Mouse (Mus musculus) liver, embryonic 15.5 days (tissue): ENCODE data around the gene Gm20517. TPM values are rescaled to one million over a fixed set of nuclear protein-coding genes. Genes with fewer than 3 reads are reported as not detected.

Source experiments
- ATAC-seq: fragments of 200-750 bp; cut with Nextera tagmentation; 2 replicates; pipeline ENCODE4 v1.8.0; 2017; ENCODE audit warnings: moderate number of reproducible peaks, mild to moderate bottlenecking, moderate library complexity; ENCODE audit not compliant: insufficient read depth
- H3K27ac ChIP-seq: fragments of 300-500 bp; sonication (generic); replicated peaks from 2 replicates; pipeline ENCODE4 v1.5.1; 2015; ENCODE audit warnings: mild to moderate bottlenecking, inconsistent platforms
- H3K27me3 ChIP-seq: fragments of 300-500 bp; sonication (generic); 2 replicates; pipeline ENCODE4 v1.6.1; 2015; ENCODE audit warnings: mild to moderate bottlenecking, inconsistent platforms
- H3K36me3 ChIP-seq: fragments of 300-500 bp; sonication (generic); replicated peaks from 2 replicates; pipeline ENCODE4 v1.6.1; 2015; ENCODE audit warnings: moderate library complexity, mild to moderate bottlenecking, inconsistent platforms
- H3K4me1 ChIP-seq: fragments of 300-500 bp; sonication (generic); replicated peaks from 2 replicates; pipeline ENCODE4 v1.6.1; 2015; ENCODE audit warnings: inconsistent platforms
- H3K4me2 ChIP-seq: fragments of 300-500 bp; sonication (generic); 2 replicates; pipeline ENCODE4 v1.6.1; 2015; ENCODE audit warnings: moderate library complexity, mild to moderate bottlenecking, inconsistent platforms
- H3K4me3 ChIP-seq: fragments of 300-500 bp; sonication (generic); replicated peaks from 2 replicates; pipeline ENCODE4 v1.5.1; 2015; ENCODE audit warnings: mild to moderate bottlenecking, inconsistent platforms
- H3K9ac ChIP-seq: fragments of 300-500 bp; sonication (generic); 2 replicates; pipeline ENCODE4 v1.6.1; 2015; ENCODE audit warnings: moderate library complexity, mild to moderate bottlenecking, inconsistent platforms
- H3K9me3 ChIP-seq: fragments of 300-500 bp; sonication (generic); replicated peaks from 2 replicates; pipeline ENCODE4 v1.6.1; 2016; ENCODE audit warnings: inconsistent platforms
- WGBS: fragments of 180-500 bp; shearing (Covaris S2); methylation state at CpG from one replicate; pipeline ENCODE4 v1.1.7; 2015; ENCODE audit warnings: mixed read lengths; ENCODE audit not compliant: insufficient replicate concordance; 5-methylcytosine and 5-hydroxymethylcytosine counted together
- polyA plus RNA-seq: library from polyadenylated mRNA; unstranded; fragments of >200 nt; fragmentation: Nextera tagmentation; extraction: Ambion mirVana; gene quantifications from 2 replicates; pipeline ENCODE4 v1.2.1, GENCODE M21; 2015

The Gm20517 gene
- polyA plus RNA-seq, 1 experiment from 2014 or later: 2.4 TPM

DNA sequence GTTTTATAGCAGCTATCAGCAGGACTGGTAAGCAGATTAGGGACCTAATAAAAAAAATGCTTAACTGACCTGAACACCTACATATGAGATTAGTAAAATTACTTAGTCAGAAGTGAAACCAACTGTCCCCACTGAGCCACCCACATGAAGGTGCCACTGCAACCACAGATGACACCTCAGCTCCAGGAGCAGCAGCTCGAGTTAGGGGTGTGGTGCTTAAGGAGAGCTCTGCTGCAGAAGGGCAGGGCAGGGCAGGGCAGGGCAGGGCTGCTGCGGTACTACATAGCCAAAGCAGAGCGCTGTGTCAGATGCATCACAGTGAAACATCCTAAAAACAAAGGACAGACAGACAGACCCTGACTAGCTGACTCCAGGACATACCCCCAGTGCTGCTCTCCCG, 71.4 kb downstream of the Gm20517 start:
- no peak overlapping the region for H3K9ac ChIP-seq
- H3K4me3 ChIP-seq: no peak overlapping the region
- peaks cover 24% of the 10 kb centered on the region for H3K4me1 ChIP-seq
- ATAC-seq: no peak
- H3K27ac ChIP-seq: no peak overlapping the region
- H3K4me2 ChIP-seq: no peak overlapping the region
- WGBS: 62% methylated on average over 4 of the region's 4 CpGs
- no peaks in the 10 kb centered on the region for H3K27me3 ChIP-seq
- no peaks in the 10 kb centered on the region for H3K9me3 ChIP-seq
- H3K36me3 ChIP-seq: peaks cover 86% of the 10 kb centered on the region

DNA sequence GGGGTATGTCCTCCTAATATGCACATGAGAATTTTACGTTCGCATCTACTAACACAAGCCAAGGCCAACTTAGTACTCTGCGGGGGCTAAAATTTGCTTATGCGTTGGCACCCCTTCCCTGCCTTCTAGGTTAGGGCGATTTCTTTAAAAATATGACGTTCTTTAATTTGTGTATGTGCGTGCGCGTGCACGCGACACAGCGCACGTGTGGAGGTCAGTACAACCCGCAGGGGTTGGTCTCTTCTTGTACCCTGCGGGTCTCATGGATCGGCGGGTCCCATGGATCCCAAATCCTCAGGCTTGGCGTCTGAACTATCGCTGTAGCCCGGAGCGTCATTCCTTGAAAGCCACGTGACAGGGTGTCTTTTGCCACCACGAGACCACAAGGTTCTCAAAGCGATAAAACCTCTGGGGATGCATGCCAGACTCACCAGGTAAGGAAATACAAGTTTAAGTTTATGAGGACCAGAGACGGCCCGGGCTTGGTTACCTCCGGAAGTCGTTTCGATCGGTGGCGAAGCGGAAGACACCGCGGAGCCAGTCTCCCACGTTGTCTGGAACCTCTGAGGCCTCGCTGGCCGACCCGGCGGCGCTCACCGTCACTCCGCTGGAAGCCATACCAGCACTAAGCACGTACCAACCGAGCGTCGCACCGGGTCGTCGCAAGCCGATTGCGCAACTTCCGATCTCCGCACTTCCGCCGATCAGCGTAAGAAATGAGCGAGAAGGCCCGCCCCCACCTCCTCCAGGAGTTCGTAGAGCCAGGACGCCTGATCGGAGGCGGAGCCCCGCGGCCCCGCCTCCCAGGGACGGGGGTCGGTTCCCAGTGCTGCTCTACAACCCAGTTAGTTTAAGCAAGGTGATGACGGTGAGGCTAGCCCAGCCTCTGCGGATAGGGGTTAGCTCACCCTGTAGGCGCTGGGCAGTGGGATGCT, 76.3 kb downstream of the Gm20517 start:
- no peaks in the 10 kb centered on the region for H3K9me3 ChIP-seq
- H3K4me2 ChIP-seq: peak overlapping the region; percentile 97
- H3K36me3 ChIP-seq: peaks cover 42% of the 10 kb centered on the region
- 1% methylated on average over 70 of the region's 70 CpGs for WGBS
- peak overlapping the region; percentile 86 for H3K4me3 ChIP-seq
- H3K27ac ChIP-seq: peak overlapping the region; percentile 78
- ATAC-seq: peak; percentile 87
- H3K27me3 ChIP-seq: peaks cover 24% of the 10 kb centered on the region; the same call in 1 of the 2 replicates
- peaks cover 44% of the 10 kb centered on the region for H3K4me1 ChIP-seq
- H3K9ac ChIP-seq: peak overlapping the region; percentile 70

DNA sequence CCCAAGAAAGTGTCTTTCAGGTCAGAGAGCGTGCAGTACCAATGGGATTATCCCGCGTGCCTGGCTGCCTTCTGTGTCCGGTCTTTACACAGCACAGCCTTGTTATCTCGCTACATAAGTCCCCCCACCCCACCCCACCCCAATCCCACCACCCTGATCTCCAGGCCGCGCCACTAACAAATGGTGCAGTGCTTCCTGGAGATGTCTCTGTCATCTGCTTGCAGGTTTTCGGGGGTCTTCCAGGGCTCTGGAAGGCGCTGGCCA, 76.9 kb downstream of the Gm20517 start, which contains the start of gene Tomm6:
Gene Tomm6 (minus strand): TSS at position 43 of the 264 bp plus-strand sequence.
- Histone ChIP-seq H3K9ac (peak within 1 kb of the TSS; percentile 70), H3K27ac (peak within 1 kb of the TSS; percentile 78), H3K9me3 (no peaks in the 10 kb centered on the region), H3K27me3 (peaks cover 29% of the 10 kb centered on the region; the same call in 1 of the 2 replicates), H3K4me3 (peak within 1 kb of the TSS; percentile 86), H3K36me3 (peaks cover 36% of the 10 kb centered on the region), H3K4me1 (peaks cover 38% of the 10 kb centered on the region), H3K4me2 (peak within 1 kb of the TSS; percentile 97)
- no peak for ATAC-seq
- under 1% methylated on average over 9 of the region's 9 CpGs for WGBS

DNA sequence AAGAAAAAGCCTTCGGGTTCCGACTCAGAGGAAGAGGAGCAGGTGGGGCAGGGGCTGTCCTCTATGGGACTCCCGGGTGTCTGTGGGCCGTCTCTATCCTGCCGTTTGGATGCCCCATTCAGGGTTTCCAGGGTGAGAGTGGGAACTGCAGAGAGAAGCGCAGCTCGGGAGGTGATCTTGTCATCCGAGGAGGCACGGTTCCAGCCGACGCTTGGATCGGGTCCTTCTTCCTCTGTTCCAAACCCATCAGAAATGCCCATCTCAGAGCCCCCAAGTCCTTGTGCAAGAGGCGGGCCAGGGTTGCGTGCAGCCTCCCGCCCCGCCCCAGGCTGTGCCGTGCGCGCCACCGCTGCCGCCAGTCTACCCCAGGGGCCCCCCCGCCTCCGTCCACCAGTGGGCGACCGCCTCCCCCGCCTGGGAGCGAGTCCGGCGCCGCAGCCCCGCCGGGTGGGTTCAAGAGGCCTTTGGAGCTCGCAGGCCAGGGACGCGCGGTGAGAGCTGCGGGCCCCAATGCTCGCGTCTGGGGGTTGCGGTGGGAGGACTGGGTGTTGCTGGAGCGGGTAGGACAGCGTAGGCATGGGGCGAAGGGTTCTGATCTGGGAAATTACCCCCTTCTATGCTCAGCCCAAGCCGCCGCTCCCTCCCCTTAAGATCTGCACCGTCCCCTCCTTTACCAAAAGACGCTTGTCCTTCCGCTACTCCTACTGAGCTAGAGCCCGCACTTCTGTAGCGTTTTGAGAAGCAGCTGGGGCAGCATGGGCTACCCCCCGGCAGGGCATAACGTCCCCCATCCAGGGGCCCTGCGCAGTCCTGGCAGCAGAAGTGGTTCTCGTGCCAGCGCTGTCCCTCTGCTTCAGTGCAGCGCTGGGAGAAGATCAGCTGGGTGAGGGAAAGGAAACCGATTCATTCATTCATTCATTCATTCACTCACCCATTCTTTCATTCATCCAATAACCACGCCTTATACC, 77.5 kb downstream of the Gm20517 start, which contains the start of gene Frs3:
Gene Frs3 (plus strand): TSS at position 423 of the 968 bp plus-strand sequence.
- Histone ChIP-seq H3K9me3 (no peaks in the 10 kb centered on the region), H3K27ac (peak within 1 kb of the TSS; percentile 78), H3K36me3 (peaks cover 30% of the 10 kb centered on the region), H3K9ac (peak within 1 kb of the TSS; percentile 70), H3K4me2 (peak within 1 kb of the TSS; percentile 97), H3K27me3 (peaks cover 35% of the 10 kb centered on the region), H3K4me3 (peak within 1 kb of the TSS; percentile 86), H3K4me1 (peaks cover 41% of the 10 kb centered on the region)
- peak; percentile 57 for ATAC-seq
- WGBS: 2% methylated on average over 58 of the region's 58 CpGs

DNA sequence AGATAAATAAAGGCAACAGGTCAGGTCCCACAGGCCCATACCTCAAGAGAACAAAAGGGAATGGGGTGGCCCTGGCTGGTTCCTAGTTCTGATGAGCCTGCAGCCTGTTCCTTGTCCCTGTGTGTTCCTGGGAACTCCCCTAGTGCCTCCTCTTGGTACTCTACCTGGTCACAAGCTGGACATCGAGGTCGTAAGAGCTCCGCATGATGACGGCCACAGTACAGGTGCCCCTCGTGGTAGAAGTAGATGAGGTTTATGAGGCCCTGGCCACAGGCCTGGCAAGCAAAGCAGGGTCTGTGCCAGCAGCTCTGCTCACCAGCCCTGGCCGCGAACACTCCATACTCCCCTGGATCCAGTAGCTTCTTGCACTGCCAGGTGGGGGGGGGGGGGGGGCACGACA, 78.5 kb downstream of the Gm20517 start:
- 59% methylated on average over 8 of the region's 8 CpGs for WGBS
- ATAC-seq: no peak
- Histone ChIP-seq H3K36me3 (peaks cover 22% of the 10 kb centered on the region), H3K4me3 (0 out of 2 replicates have a peak overlapping the region, but pooled peaks have one; percentile 86), H3K27ac (no peak overlapping the region), H3K27me3 (peaks cover 45% of the 10 kb centered on the region), H3K9ac (no peak overlapping the region), H3K4me2 (no peak overlapping the region), H3K9me3 (no peaks in the 10 kb centered on the region), H3K4me1 (peaks cover 51% of the 10 kb centered on the region)

DNA sequence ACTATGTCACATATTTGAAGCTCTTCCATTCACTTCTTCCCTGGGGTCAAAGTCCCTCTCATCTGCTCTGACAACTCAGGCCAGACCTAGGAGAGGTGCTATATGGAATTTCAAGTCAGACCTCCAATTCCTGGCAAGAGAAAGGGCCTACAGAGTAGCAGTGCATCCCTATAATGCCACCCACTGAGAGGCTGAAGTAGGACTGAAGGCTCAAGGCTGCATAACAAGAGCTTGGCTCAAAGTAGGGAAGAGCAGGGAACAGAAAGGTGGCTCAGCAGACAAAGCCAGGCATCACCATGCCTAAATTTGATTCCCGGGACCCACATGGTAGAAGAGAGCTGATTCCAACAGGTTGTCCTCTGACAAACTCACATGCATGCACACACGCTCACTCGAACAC, 80.3 kb downstream of the Gm20517 start:
- Histone ChIP-seq H3K9me3 (no peaks in the 10 kb centered on the region), H3K9ac (no peak overlapping the region), H3K4me3 (no peak overlapping the region), H3K27me3 (peaks cover 63% of the 10 kb centered on the region), H3K36me3 (peaks cover 5% of the 10 kb centered on the region; the same call in 1 of the 2 replicates), H3K27ac (no peak overlapping the region), H3K4me1 (peaks cover 56% of the 10 kb centered on the region), H3K4me2 (no peak overlapping the region)
- 77% methylated on average over 3 of the region's 3 CpGs for WGBS
- no peak for ATAC-seq

DNA sequence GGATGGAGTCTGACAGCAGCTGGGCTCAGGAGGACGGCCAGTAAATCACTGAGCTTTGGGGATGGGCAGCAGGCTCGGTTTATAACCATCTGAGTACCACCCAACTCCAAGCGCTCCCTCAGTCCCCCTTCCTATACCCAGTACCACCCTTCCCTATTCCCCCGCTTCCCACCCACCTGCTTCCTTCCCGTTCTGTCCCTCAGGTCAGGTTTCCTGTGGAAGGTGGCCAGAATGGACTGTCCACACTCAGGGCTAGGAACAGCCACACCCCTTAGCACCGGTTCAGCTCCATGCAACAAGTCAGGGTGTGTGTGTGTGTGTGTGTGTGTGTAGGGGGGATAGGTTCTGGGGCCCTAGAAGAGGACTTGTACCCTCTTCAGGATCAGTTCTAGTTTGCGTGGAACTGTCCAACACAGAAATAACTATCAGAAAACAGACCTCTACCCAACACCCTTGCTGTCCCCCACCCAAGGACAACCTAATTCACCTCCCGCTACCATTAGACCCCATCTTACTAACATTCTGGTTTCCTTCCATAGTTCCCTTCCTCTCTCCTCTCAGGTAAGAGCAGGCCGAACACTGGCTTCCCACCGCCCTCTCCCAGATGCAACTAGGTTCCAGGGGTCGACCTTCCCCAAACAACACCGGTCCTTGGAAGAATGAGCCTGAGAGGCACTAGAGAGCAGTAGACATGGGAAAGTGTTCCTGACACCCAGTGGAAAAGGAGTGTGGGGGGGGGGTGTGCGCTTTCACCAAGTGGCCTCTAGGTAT, 82.5 kb downstream of the Gm20517 start:
- Histone ChIP-seq H3K9me3 (no peaks in the 10 kb centered on the region), H3K27ac (no peak overlapping the region), H3K9ac (no peak overlapping the region), H3K4me1 (peaks cover 35% of the 10 kb centered on the region), H3K4me2 (peak overlapping the region; percentile 95), H3K4me3 (peak overlapping the region; percentile 67), H3K36me3 (no peaks in the 10 kb centered on the region), H3K27me3 (peaks cover 78% of the 10 kb centered on the region)
- WGBS: 47% methylated on average over 13 of the region's 13 CpGs
- ATAC-seq: no peak

DNA sequence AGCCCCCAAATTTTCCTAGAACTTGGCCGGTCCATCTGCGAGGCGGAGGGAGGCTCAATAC, 82.9 kb downstream of the Gm20517 start, which contains the start of gene Gm21981:
Gene Gm21981 (minus strand): TSS at position 14 of the 61 bp plus-strand sequence.
- no peak for ATAC-seq
- Histone ChIP-seq H3K36me3 (no peaks in the 10 kb centered on the region), H3K4me3 (peak within 1 kb of the TSS; percentile 67), H3K27ac (0 out of 2 replicates have a peak within 1 kb of the TSS, but pooled peaks have one; percentile 48), H3K9me3 (no peaks in the 10 kb centered on the region), H3K9ac (peak within 1 kb of the TSS; percentile 63), H3K4me2 (peak within 1 kb of the TSS; percentile 95), H3K4me1 (peaks cover 32% of the 10 kb centered on the region), H3K27me3 (peaks cover 73% of the 10 kb centered on the region)
- WGBS: 2% methylated on average over 3 of the region's 3 CpGs

DNA sequence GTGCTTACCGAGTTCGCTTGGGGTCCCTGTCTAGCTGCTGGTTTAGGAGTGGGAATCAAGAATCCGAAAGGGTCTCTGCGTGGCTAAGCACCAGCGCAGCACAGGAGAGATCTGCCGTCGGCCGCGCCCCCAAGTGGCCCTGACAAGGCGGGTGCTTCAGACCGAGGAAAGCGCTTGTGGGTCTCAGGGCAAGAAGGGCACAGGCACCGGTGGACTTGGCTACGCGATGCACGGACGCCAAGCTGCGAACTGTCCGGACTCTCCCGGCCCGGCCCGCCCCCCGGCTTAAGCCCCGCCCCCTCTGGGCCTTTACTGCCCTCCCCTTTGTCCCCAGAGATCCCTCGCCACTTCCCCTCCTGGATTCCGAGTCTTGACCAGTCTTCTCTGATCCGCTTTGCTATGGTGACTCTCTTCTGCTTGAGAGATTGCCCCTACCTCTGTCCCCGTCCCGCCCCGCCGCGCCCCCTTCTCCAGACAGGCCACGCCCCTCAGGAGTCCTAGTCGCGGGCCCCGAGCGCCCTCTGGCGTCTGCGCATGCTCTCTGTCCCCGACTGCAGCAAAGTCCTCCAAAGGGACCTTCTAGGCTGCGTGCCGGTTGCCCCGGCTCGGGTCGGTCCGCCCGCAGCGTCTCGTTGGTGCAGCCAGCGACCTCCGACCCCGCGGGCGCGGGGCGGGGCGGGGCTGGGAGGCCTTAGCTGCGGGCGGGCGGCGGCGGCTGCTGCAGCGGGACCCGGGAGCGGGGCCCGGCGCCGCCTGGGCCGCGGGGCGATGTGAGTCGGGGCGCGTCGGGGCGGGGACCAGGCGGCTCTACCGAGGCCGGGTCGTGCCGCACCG, 83.3 kb downstream of the Gm20517 start, which contains the start of gene Prickle4:
Gene Prickle4 (minus strand): TSS at position 234 of the 834 bp plus-strand sequence.
- Histone ChIP-seq H3K9me3 (no peaks in the 10 kb centered on the region), H3K4me1 (peaks cover 32% of the 10 kb centered on the region), H3K4me2 (peak within 1 kb of the TSS; percentile 95)

DNA sequence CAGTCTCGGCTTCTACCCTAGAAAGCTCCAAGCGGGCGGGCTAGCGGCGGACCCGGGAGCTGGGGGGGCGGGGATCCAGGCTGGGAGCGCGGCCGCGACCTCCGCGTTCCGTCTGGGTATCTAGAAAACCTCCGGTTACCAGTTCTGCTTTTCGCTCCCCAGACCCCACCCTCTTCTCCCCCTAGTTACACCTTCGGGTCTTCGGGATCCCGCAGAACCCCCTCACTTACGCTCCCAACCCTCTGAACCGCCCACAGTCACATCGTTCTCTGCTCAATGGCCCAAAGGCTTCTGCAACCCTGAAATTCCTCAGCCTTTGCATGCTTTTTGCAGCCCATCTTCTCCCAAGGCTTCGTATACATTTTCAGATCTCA, 83.9 kb downstream of the Gm20517 start:
- H3K4me3 ChIP-seq: peak overlapping the region; percentile 67
- peak overlapping the region; percentile 95 for H3K4me2 ChIP-seq
- no peaks in the 10 kb centered on the region for H3K9me3 ChIP-seq
- 0% methylated on average over 23 of the region's 23 CpGs for WGBS
- H3K27me3 ChIP-seq: peaks cover 72% of the 10 kb centered on the region
- no peak overlapping the region for H3K27ac ChIP-seq
- H3K9ac ChIP-seq: peak overlapping the region; percentile 63
- H3K36me3 ChIP-seq: no peaks in the 10 kb centered on the region
- peaks cover 36% of the 10 kb centered on the region for H3K4me1 ChIP-seq
- ATAC-seq: no peak

More for the DNA sequence above, 83.3 kb downstream of the Gm20517 start, which contains the start of gene Prickle4:
- Histone ChIP-seq H3K9ac (peak within 1 kb of the TSS; percentile 63), H3K27ac (0 out of 2 replicates have a peak within 1 kb of the TSS, but pooled peaks have one; percentile 48), H3K4me3 (peak within 1 kb of the TSS; percentile 67), H3K36me3 (no peaks in the 10 kb centered on the region), H3K27me3 (peaks cover 73% of the 10 kb centered on the region)
- peak; percentile 86 for ATAC-seq
- WGBS: under 1% methylated on average over 73 of the region's 82 CpGs
